8 mouse cellular contexts compared by ENCODE assay signal in the genomic region with DNA sequence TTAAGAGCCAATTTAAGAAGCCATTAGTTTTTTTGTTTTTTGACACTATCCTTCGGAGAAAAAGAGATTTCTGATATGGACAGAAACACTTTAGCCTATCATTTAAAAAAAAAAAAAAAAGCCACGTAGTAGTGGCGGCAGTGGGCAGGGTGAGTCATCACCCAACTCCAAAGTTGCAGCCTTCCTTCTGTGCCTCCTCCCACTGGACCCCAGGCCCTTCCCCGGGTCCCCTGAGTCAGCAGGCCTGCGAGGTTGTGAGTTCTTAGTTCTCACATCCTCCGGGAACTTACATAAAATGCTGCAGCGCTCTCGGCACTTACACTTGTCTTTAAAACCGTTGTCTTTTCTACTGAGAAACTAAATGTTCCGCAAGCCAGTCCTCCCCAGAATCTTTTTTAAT. TPM values are rescaled to one million over a fixed set of nuclear protein-coding genes. Genes with fewer than 3 reads are reported as not detected.
DNase-seq lines count a peak whose midpoint lies in the region; ATAC-seq and TF ChIP-seq lines count a peak whose summit lies in the region.

No protein-coding gene starts in this region.

- ATAC-seq in G1E (ENCODE audit: extremely low read depth, insufficient number of reproducible peaks, low FRiP score, poor library complexity, severe bottlenecking) = peak; percentile 56
- ATAC-seq in embryonic facial prominence, embryonic 12.5 days (ENCODE audit: insufficient number of reproducible peaks, insufficient read depth, low FRiP score, low TSS enrichment) = no peak
- no peak for ATAC-seq in heart, embryonic 14.5 days (ENCODE audit: insufficient number of reproducible peaks, insufficient read depth, low FRiP score, low read depth)

- TF ChIP-seq POLR2A in small intestine, adult 2 months (IDR thresholded peaks at IDR 0.05; ENCODE audit: low read depth, low read length) = no peak

- H3K4me2 ChIP-seq in embryonic facial prominence, embryonic 12.5 days (replicated peaks) = peak overlapping the region; percentile 72
- peak overlapping the region; percentile 96 for H3K4me2 ChIP-seq in heart, embryonic 14.5 days (ENCODE audit: low read length)

- WGBS in embryonic facial prominence, embryonic 12.5 days = 14% methylated on average over 10 of the region's 10 CpGs
- WGBS in heart, embryonic 14.5 days = 9% methylated on average over 10 of the region's 10 CpGs
- WGBS in small intestine, adult 2 months = 27% methylated on average over 10 of the region's 10 CpGs

- DNase-seq in CD4-positive helper T cell, adult 2 months (ENCODE audit: low read depth, low spot score) = peak; percentile 77
- DNase-seq in G1E (ENCODE audit: low spot score) = peak; percentile 57
- DNase-seq in kidney, postnatal 36 days = peak; percentile 37 to 43
- peak; percentile 44 for DNase-seq in lung, postnatal 25 days (ENCODE audit: low spot score)
- no peak for DNase-seq in layer of hippocampus, adult 8-10 months (ENCODE audit: low spot score in 2 of 2)

- no peak overlapping the region for H3K27ac ChIP-seq in embryonic facial prominence, embryonic 12.5 days
- 0 out of 4 replicates have a peak overlapping the region, but pooled peaks have one; percentile 9 to 55 for H3K27ac ChIP-seq in heart, embryonic 14.5 days (replicated peaks in 1 of 2; ENCODE audit: control insufficient read depth in 1 of 2, insufficient read depth in 1 of 2, low read depth in 2 of 2, low read length in 2 of 2)
- peak overlapping the region; percentile 38 for H3K27ac ChIP-seq in small intestine, adult 2 months (ENCODE audit: insufficient read depth, low read depth, low read length)

- no peak overlapping the region for H3K9ac ChIP-seq in embryonic facial prominence, embryonic 12.5 days
- peak overlapping the region; percentile 46; the same call in 1 of the 2 replicates for H3K9ac ChIP-seq in heart, embryonic 14.5 days (ENCODE audit: low read length)

- no peak for TF ChIP-seq CTCF in G1E (IDR thresholded peaks at IDR 0.05; ENCODE audit: low read depth, low read length)
- no peak for TF ChIP-seq CTCF in small intestine, adult 2 months (IDR thresholded peaks at IDR 0.05; ENCODE audit: extremely low read depth, insufficient read length, insufficient replicate concordance, low read depth, low read length)

- no peaks in the 10 kb centered on the region for H3K27me3 ChIP-seq in G1E (ENCODE audit: insufficient read depth, low read length)
- H3K27me3 ChIP-seq in embryonic facial prominence, embryonic 12.5 days = no peaks in the 10 kb centered on the region
- H3K27me3 ChIP-seq in heart, embryonic 14.5 days (ENCODE audit: control insufficient read depth, insufficient read depth, low read length) = no peaks in the 10 kb centered on the region
- H3K27me3 ChIP-seq in small intestine, adult 2 months (ENCODE audit: control insufficient read depth, insufficient read depth, low read length) = no peaks in the 10 kb centered on the region

- peak overlapping the region; percentile 57; the same call in 1 of the 2 replicates for H3K4me3 ChIP-seq in G1E (ENCODE audit: low read depth, low read length)
- peak overlapping the region; percentile 83 for H3K4me3 ChIP-seq in embryonic facial prominence, embryonic 12.5 days
- H3K4me3 ChIP-seq in heart, embryonic 14.5 days (ENCODE audit: control insufficient read depth in 1 of 2, insufficient read depth in 1 of 2, low read depth in 1 of 2, low read length in 2 of 2) = peak overlapping the region; percentile 21 to 88; a peak in 3 of 4 replicates
- H3K4me3 ChIP-seq in small intestine, adult 2 months (ENCODE audit: low read depth, low read length) = peak overlapping the region; percentile 47

- no peaks in the 10 kb centered on the region for H3K9me3 ChIP-seq in G1E (replicated peaks)
- H3K9me3 ChIP-seq in embryonic facial prominence, embryonic 12.5 days = no peaks in the 10 kb centered on the region
- no peaks in the 10 kb centered on the region for H3K9me3 ChIP-seq in heart, embryonic 14.5 days (ENCODE audit: control insufficient read depth, low read length)

- H3K4me1 ChIP-seq in G1E (ENCODE audit: insufficient read depth, low read depth, low read length) = peaks cover 63% of the 10 kb centered on the region
- H3K4me1 ChIP-seq in embryonic facial prominence, embryonic 12.5 days = peaks cover 25% of the 10 kb centered on the region
- peaks cover 11 to 54% of the 10 kb centered on the region in 2 experiments for H3K4me1 ChIP-seq in heart, embryonic 14.5 days (ENCODE audit: control insufficient read depth in 2 of 2, insufficient read depth in 2 of 2, low read length in 2 of 2)
- H3K4me1 ChIP-seq in small intestine, adult 2 months (ENCODE audit: control insufficient read depth, insufficient read depth, insufficient read length, low read length) = peaks cover 13% of the 10 kb centered on the region

- peaks cover 19% of the 10 kb centered on the region for H3K36me3 ChIP-seq in G1E (replicated peaks)
- H3K36me3 ChIP-seq in embryonic facial prominence, embryonic 12.5 days = no peaks in the 10 kb centered on the region
- no peaks in the 10 kb centered on the region for H3K36me3 ChIP-seq in heart, embryonic 14.5 days (ENCODE audit: control insufficient read depth, insufficient read depth, low read length)
- H3K36me3 ChIP-seq in small intestine, adult 2 months (ENCODE audit: control insufficient read depth, insufficient read depth, low read length) = no peaks in the 10 kb centered on the region

RNA-seq across cellular contexts. Expression of a gene that starts 2.0 kb away (rescaled TPM):
- total RNA-seq in G1E (2014; fragmentation: Nextera tagmentation) (49.2 and 57.6 TPM in 2 replicates), G1E (2017) (45.2 and 49.2 TPM in 2 replicates)
- 6.2 and 7.6 TPM in 2 replicates for polyA plus RNA-seq in G1E (2012)
- 97.1 and 100 TPM in 2 replicates for polyA plus RNA-seq in embryonic facial prominence, embryonic 12.5 days (2016; fragmentation: Nextera tagmentation; extraction: Ambion mirVana)
- 52.3 and 55.6 TPM in 2 replicates for polyA plus RNA-seq in heart, embryonic 14.5 days (2014; fragmentation: Nextera tagmentation; extraction: Ambion mirVana)
- 7.6 and 28.9 TPM in 2 replicates for polyA plus RNA-seq in small intestine, adult 2 months (2012; rRNA removed)
- 10 to 100 TPM; 26.9 to 33.1 (median 28.2) TPM for total RNA-seq in layer of hippocampus, adult 8-10 months (2022)

RNA-seq across cellular contexts. Expression of a gene that starts 33.5 kb away (rescaled TPM):
- total RNA-seq in G1E (2014; fragmentation: Nextera tagmentation) (21.1 and 29.5 TPM in 2 replicates), G1E (2017) (38.0 and 48.3 TPM in 2 replicates)
- polyA plus RNA-seq in G1E (2012) = 12.1 and 14.4 TPM in 2 replicates
- polyA plus RNA-seq in embryonic facial prominence, embryonic 12.5 days (2016; fragmentation: Nextera tagmentation; extraction: Ambion mirVana) = 52.7 and 53.5 TPM in 2 replicates
- polyA plus RNA-seq in heart, embryonic 14.5 days (2014; fragmentation: Nextera tagmentation; extraction: Ambion mirVana) = 23.6 and 26.0 TPM in 2 replicates
- 1.7 and 2.8 TPM in 2 replicates for polyA plus RNA-seq in small intestine, adult 2 months (2012; rRNA removed)
- 10 to 100 TPM; 19.8 to 22.8 (median 21.1) TPM for total RNA-seq in layer of hippocampus, adult 8-10 months (2022)

Comparison
In these comparisons a context has a peak if more than half of its experiments do, and no peak if none do; other contexts are left out.
1. DNase-seq: peak in CD4-positive helper T cell, adult 2 months (single experiment), G1E (single experiment), kidney, postnatal 36 days (2 of 2) and lung, postnatal 25 days (single experiment); none in layer of hippocampus, adult 8-10 months (0 of 2).
2. Peak in every context shown above with its lines, with median percentiles within 50 percentile points of each other: H3K4me3 ChIP-seq.